Mouse (Mus musculus) heart, adult 2 months (tissue): ENCODE measurements around the gene Ggt1.

Experiments
- CTCF ChIP-seq: fragments of 200-600 bp; IDR thresholded peaks from 2 replicates; pipeline ENCODE4 v1.8.1; 2022; ENCODE audit warnings: antibody characterized with exemption, mild to moderate bottlenecking, moderate library complexity
- POLR2A ChIP-seq: fragments of 200-500 bp; IDR thresholded peaks from 2 replicates; pipeline ENCODE4 v1.6.1; 2011; ENCODE audit warnings: mild to moderate bottlenecking, low read depth, low read length, control low read depth; ENCODE audit not compliant: insufficient read depth

DNA sequence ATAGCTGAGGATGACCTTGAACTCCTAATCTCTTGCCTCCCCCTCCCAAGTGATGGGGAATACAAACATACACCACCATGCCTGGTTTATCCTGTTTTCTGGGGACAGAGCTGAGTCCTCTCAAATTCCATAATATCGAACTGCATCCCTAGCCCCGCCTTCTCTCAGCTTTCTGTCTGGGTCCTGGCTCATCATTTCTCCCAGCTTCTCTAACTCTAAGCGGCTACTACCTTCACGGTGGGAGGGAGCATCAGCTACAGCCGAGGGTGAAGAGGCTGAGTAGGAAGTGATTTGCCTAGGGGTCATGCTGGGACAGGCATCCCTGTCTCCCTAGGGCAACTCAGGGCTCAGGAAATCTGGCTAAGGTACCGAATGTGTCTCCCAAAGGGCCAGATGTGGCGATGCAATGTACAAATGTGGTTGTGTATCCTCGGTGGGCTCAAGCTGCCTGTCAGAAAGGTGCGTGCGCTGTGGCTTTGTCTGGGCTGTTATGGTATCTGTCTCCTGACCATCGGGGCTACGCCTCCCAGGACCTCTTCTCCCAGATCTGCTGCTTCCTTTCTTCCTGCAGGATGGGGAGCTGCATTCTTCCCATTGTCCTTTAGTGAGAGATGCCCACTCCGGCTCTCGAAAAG lies 2.2 kb upstream of the Ggt1 start:
- TF ChIP-seq CTCF: no peak
- no peak for TF ChIP-seq POLR2A
